Mouse (Mus musculus): ENCODE results near the gene Chchd6.

GRCm38 (mm10) chr6:89456409-89456961 is 139.0 kb downstream of the Chchd6 start:
- TF ChIP-seq POLR2A (IDR thresholded peaks at IDR 0.05; ENCODE audit: insufficient read length, low read depth): no peak
- TF ChIP-seq USF1 (IDR thresholded peaks at IDR 0.05; ENCODE audit: low read depth): no peak
- TF ChIP-seq MAX (IDR thresholded peaks at IDR 0.05; ENCODE audit: low read depth): no peak
- TF ChIP-seq E2F4 (IDR thresholded peaks at IDR 0.05; ENCODE audit: insufficient read depth): no peak
